Mouse (Mus musculus): ENCODE measurements at regions not wholly inside any gene's neighbourhood (a gene's known extent, or its start where the extent isn't known, plus 50 kb on each side); places are given as distances from the start of the nearest gene placed in this dataset.

DNA sequence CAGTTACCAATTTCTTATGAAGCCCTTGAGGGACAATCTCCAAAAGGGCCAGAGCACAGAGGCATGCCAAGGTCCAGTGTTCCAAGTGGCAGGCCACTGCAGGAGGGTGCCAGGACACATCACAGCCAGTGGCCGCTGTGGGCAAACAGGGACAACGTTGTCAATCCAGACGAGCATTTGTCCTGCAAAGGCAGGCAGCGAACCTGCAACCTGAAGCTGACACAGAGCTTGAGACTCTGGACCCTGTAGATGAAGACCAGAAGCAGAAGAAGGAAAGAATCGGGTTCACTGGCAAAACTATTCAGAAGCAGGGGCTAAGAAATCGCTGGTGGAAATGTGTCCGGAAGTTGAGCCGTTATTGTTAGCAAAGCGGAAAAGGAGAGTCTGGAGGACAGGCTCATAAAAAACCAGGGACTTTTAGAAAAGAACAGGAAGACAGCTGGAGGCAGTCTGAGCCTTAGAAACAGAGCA, 87.3 kb upstream of the Hmcn1 start:
- Histone ChIP-seq H3K27ac (ENCODE audit: control insufficient read depth, insufficient read depth, low read depth, low read length) (peak overlapping the region; percentile 68), H3K36me3 (ENCODE audit: control insufficient read depth, insufficient read depth, low read length) (no peaks in the 10 kb centered on the region), H3K27me3 (ENCODE audit: control insufficient read depth, insufficient read depth, low read length) (no peaks in the 10 kb centered on the region), H3K4me3 (ENCODE audit: control insufficient read depth, low read depth, low read length) (no peak overlapping the region), H3K4me1 (ENCODE audit: control insufficient read depth, insufficient read depth, low read length) (peaks cover 4% of the 10 kb centered on the region; the same call in 1 of the 2 replicates)
- TF ChIP-seq CTCF (IDR thresholded peaks at IDR 0.05; ENCODE audit: control insufficient read depth, insufficient read depth, insufficient replicate concordance, low read depth, low read length) (no peak), POLR2A (IDR thresholded peaks at IDR 0.05; ENCODE audit: control insufficient read depth, low read depth, low read length) (0 out of 2 replicates have a peak, but pooled peaks have one; percentile 26)

DNA sequence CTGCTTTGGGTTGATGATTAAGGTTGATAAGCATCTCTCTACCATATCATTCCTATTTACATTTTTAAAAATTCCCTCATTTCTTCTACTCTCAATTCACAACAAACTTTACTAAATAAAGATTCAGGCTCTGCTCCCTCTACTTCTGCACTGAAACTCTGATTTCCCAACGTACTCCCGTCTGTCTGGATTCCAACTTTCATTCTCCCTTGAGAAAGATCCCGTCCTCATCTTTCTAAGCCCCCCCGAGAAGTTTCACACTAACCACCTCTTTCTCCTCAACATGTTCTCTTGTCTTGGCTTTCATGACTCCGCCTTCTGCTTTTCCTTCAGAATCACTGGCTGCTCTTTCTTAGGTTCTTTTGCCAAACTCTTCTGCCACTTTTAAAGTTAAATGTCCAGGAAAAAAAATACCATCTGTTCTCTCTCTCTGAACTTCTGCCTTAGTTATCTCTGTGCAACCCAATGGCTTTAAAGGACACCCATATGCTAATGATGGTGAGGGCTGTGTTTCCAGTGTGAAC, 89.3 kb upstream of the Hmcn1 start:
- no peaks in the 10 kb centered on the region for H3K27me3 ChIP-seq (ENCODE audit: control insufficient read depth, insufficient read depth, low read length)
- no peak overlapping the region for H3K27ac ChIP-seq (ENCODE audit: control insufficient read depth, insufficient read depth, low read depth, low read length)
- TF ChIP-seq CTCF (IDR thresholded peaks at IDR 0.05; ENCODE audit: control insufficient read depth, insufficient read depth, insufficient replicate concordance, low read depth, low read length) = no peak
- TF ChIP-seq POLR2A (IDR thresholded peaks at IDR 0.05; ENCODE audit: control insufficient read depth, low read depth, low read length) = no peak
- H3K36me3 ChIP-seq (ENCODE audit: control insufficient read depth, insufficient read depth, low read length) = no peaks in the 10 kb centered on the region
- no peak overlapping the region for H3K4me3 ChIP-seq (ENCODE audit: control insufficient read depth, low read depth, low read length)
- peaks cover 11% of the 10 kb centered on the region for H3K4me1 ChIP-seq (ENCODE audit: control insufficient read depth, insufficient read depth, low read length)

DNA sequence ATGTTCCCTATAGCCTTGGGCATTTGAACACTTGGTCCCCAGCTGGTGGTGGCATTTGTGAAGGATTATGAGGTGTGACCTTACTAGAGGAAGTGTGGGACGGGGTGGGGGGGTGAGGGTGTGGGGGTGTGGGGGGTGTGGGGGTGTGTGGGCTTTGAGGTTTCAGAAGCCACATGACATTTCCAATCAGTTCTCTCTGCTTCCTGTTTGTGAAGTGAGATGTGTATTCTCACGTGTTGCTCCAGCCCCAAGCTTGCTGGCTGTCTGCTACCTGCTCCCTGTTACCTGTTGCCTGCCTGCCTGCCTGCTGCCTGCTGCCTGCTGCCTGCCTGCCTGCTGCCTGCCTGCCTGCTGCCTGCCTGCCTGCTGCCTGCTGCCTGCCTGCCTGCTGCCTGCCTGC, 90.6 kb upstream of the Hmcn1 start:
- TF ChIP-seq POLR2A (IDR thresholded peaks at IDR 0.05; ENCODE audit: control insufficient read depth, low read depth, low read length) = no peak
- no peak for TF ChIP-seq CTCF (IDR thresholded peaks at IDR 0.05; ENCODE audit: control insufficient read depth, insufficient read depth, insufficient replicate concordance, low read depth, low read length)
- peaks cover 11% of the 10 kb centered on the region for H3K4me1 ChIP-seq (ENCODE audit: control insufficient read depth, insufficient read depth, low read length)

GRCm38 (mm10) chr1:151086111-151086859, 93.0 kb upstream of the Hmcn1 start:
- no peaks in the 10 kb centered on the region for H3K27me3 ChIP-seq (ENCODE audit: control insufficient read depth, insufficient read depth, low read length)
- H3K4me1 ChIP-seq (ENCODE audit: control insufficient read depth, insufficient read depth, low read length) = peaks cover 6% of the 10 kb centered on the region
- no peaks in the 10 kb centered on the region for H3K36me3 ChIP-seq (ENCODE audit: control insufficient read depth, insufficient read depth, low read length)
- peak overlapping the region; percentile 70 for H3K4me3 ChIP-seq (ENCODE audit: control insufficient read depth, low read depth, low read length)
- no peak for TF ChIP-seq POLR2A (IDR thresholded peaks at IDR 0.05; ENCODE audit: control insufficient read depth, low read depth, low read length)
- TF ChIP-seq CTCF (IDR thresholded peaks at IDR 0.05; ENCODE audit: control insufficient read depth, insufficient read depth, insufficient replicate concordance, low read depth, low read length) = no peak
- no peak overlapping the region for H3K27ac ChIP-seq (ENCODE audit: control insufficient read depth, insufficient read depth, low read depth, low read length)

More for the DNA sequence above, 90.6 kb upstream of the Hmcn1 start:
- no peaks in the 10 kb centered on the region for H3K36me3 ChIP-seq (ENCODE audit: control insufficient read depth, insufficient read depth, low read length)
- no peaks in the 10 kb centered on the region for H3K27me3 ChIP-seq (ENCODE audit: control insufficient read depth, insufficient read depth, low read length)
- no peak overlapping the region for H3K27ac ChIP-seq (ENCODE audit: control insufficient read depth, insufficient read depth, low read depth, low read length)
- no peak overlapping the region for H3K4me3 ChIP-seq (ENCODE audit: control insufficient read depth, low read depth, low read length)

DNA sequence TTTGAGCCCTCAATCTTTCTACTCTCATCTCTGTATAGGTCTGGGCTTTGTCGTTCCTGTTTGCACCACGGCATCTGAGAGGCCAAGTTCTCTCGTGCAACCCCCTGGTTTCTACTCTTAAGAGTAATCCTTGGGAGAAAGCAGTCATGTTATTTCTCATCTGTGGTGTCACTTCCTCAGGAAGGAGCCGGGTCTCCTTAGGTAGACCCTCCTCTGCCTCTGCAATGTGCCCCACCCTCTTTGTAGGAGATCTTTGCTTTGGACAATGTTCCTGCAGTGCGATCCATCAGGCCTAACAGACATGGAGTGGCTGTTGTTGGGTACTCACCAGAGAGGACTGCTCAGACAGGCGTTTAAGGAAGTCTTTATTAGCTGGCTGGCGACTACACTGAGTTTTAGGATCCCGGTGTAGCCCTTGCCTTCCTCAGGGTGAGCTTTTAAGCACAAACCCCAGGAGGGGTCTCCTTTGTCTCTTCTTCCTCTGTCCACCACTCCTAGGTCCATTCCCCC, 94.0 kb upstream of the Hmcn1 start:
- no peaks in the 10 kb centered on the region for H3K36me3 ChIP-seq (ENCODE audit: control insufficient read depth, insufficient read depth, low read length)
- peak overlapping the region; percentile 39; the same call in 1 of the 2 replicates for H3K4me3 ChIP-seq (ENCODE audit: control insufficient read depth, low read depth, low read length)
- peaks cover 6% of the 10 kb centered on the region for H3K4me1 ChIP-seq (ENCODE audit: control insufficient read depth, insufficient read depth, low read length)
- peak overlapping the region; percentile 32; the same call in 1 of the 2 replicates for H3K27ac ChIP-seq (ENCODE audit: control insufficient read depth, insufficient read depth, low read depth, low read length)
- no peak for TF ChIP-seq CTCF (IDR thresholded peaks at IDR 0.05; ENCODE audit: control insufficient read depth, insufficient read depth, insufficient replicate concordance, low read depth, low read length)
- TF ChIP-seq POLR2A (IDR thresholded peaks at IDR 0.05; ENCODE audit: control insufficient read depth, low read depth, low read length) = no peak
- H3K27me3 ChIP-seq (ENCODE audit: control insufficient read depth, insufficient read depth, low read length) = no peaks in the 10 kb centered on the region

DNA sequence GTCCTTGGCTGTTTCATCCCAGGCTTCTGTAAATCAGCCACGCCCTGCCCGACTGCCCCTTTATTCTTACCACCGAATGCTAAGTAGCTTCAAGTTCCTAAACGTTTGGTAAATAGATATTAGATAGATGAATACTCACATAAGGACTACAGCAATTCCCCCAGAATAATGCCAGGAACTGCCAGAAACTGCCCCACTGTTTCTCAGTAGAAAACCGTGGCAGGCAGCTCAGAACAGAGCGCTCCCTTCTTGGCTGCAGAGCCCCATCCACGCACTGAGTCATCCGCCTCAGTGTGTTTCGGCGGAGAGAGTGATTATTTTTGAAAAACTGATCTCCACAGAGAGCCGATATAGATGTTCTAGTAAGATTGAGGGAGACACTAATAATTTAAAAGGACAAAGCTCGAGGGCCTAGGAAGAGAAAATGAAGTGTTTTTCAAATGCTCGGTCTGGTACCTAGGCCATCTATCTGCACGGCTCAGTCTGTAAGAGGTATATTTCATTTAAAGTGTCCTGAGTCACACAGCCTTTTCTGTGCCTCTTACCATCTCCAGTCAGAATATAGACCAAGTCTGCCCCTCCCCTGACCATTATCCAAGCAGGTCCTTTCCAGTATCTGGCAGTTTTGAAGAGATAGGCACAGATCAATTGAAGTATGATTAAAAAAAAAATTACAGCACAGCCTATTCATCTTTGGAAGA, 94.4 kb upstream of the Gm47985 start:
- no peak overlapping the region for H3K27ac ChIP-seq (ENCODE audit: control insufficient read depth, insufficient read depth, low read depth, low read length)

More for the DNA sequence above, 94.4 kb upstream of the Gm47985 start:
- Histone ChIP-seq H3K4me1 (ENCODE audit: control insufficient read depth, insufficient read depth, low read length) (peaks cover 6% of the 10 kb centered on the region), H3K4me3 (ENCODE audit: control insufficient read depth, low read depth, low read length) (no peak overlapping the region), H3K36me3 (ENCODE audit: control insufficient read depth, insufficient read depth, low read length) (no peaks in the 10 kb centered on the region), H3K27me3 (ENCODE audit: control insufficient read depth, insufficient read depth, low read length) (no peaks in the 10 kb centered on the region)
- TF ChIP-seq CTCF (IDR thresholded peaks at IDR 0.05; ENCODE audit: control insufficient read depth, insufficient read depth, insufficient replicate concordance, low read depth, low read length) = no peak
- TF ChIP-seq POLR2A (IDR thresholded peaks at IDR 0.05; ENCODE audit: control insufficient read depth, low read depth, low read length) = no peak
